Mouse (Mus musculus) limb, embryonic 13.5 days (tissue): ENCODE data around the gene Tubd1. TPM values are rescaled to one million over a fixed set of nuclear protein-coding genes. Genes with fewer than 3 reads are reported as not detected.
A peak's percentile ranks its signal among the peaks of the same experiment; 100 is the strongest.

ENCODE experiments used
- ATAC-seq: fragments of 200-750 bp; cut with Nextera tagmentation; 2 replicates; pipeline ENCODE4 v1.8.0; 2017; ENCODE audit warnings: low read depth, moderate number of reproducible peaks, moderate TSS enrichment; ENCODE audit not compliant: low FRiP score
- H3K27ac ChIP-seq: fragments of 300-500 bp; sonication (generic); 2 replicates; pipeline ENCODE4 v1.5.1; 2015; ENCODE audit warnings: inconsistent platforms, mild to moderate bottlenecking, moderate library complexity
- H3K27me3 ChIP-seq: fragments of 300-500 bp; sonication (generic); 2 replicates; pipeline ENCODE4 v1.6.1; 2015; ENCODE audit warnings: mild to moderate bottlenecking, inconsistent platforms
- H3K36me3 ChIP-seq: fragments of 300-500 bp; sonication (generic); 2 replicates; pipeline ENCODE4 v1.6.1; 2015; ENCODE audit warnings: inconsistent platforms, mild to moderate bottlenecking, moderate library complexity
- H3K4me1 ChIP-seq: fragments of 300-500 bp; sonication (generic); 2 replicates; pipeline ENCODE4 v1.6.1; 2015; ENCODE audit warnings: inconsistent platforms
- H3K4me2 ChIP-seq: fragments of 300-500 bp; sonication (generic); replicated peaks from 2 replicates; pipeline ENCODE4 v1.6.1; 2015; ENCODE audit warnings: inconsistent platforms, mild to moderate bottlenecking, moderate library complexity
- H3K4me3 ChIP-seq: fragments of 300-500 bp; sonication (generic); 2 replicates; pipeline ENCODE4 v1.5.1; 2015; ENCODE audit warnings: moderate library complexity, mild to moderate bottlenecking, inconsistent platforms
- H3K9ac ChIP-seq: fragments of 300-500 bp; sonication (generic); 2 replicates; pipeline ENCODE4 v1.6.1; 2015; ENCODE audit warnings: mild to moderate bottlenecking, inconsistent platforms
- H3K9me3 ChIP-seq: fragments of 300-500 bp; sonication (generic); 2 replicates; pipeline ENCODE4 v1.6.1; 2016; ENCODE audit warnings: inconsistent platforms
- WGBS: fragments of 180-500 bp; shearing (Covaris S2); methylation state at CpG from one replicate; pipeline ENCODE4 v1.1.7; 2015; 5-methylcytosine and 5-hydroxymethylcytosine counted together
- polyA plus RNA-seq: library from polyadenylated mRNA; unstranded; fragments of >200 nt; fragmentation: Nextera tagmentation; extraction: Ambion mirVana; gene quantifications from 2 replicates; pipeline ENCODE4 v1.2.1, GENCODE M21; 2015

Tubd1 gene
- polyA plus RNA-seq, 1 experiment from 2014 or later: 10.9 TPM

- H3K4me1 ChIP-seq: no peaks in the 10 kb centered on the region
- H3K9ac ChIP-seq: no peak overlapping the region
- H3K36me3 ChIP-seq: peaks cover 34% of the 10 kb centered on the region
- H3K9me3 ChIP-seq: no peaks in the 10 kb centered on the region
- H3K4me3 ChIP-seq: no peak overlapping the region
- WGBS: 92% methylated on average over 5 of the region's 5 CpGs
- no peaks in the 10 kb centered on the region for H3K27me3 ChIP-seq
- no peak overlapping the region for H3K4me2 ChIP-seq
- no peak overlapping the region for H3K27ac ChIP-seq
- no peak for ATAC-seq
Measured at GRCm38 (mm10) chr11:86534201-86534910, 10.4 kb upstream of the Tubd1 start.

- Histone ChIP-seq H3K4me1 (peaks cover 20% of the 10 kb centered on the region), H3K27ac (no peak overlapping the region), H3K4me2 (no peak overlapping the region), H3K4me3 (no peak overlapping the region), H3K9ac (no peak overlapping the region), H3K9me3 (no peaks in the 10 kb centered on the region), H3K27me3 (no peaks in the 10 kb centered on the region), H3K36me3 (peaks cover 6% of the 10 kb centered on the region)
- WGBS: 76% methylated on average over 4 of the region's 4 CpGs
- ATAC-seq: no peak
Measured at GRCm38 (mm10) chr11:86538786-86539185, 6.0 kb upstream of the Tubd1 start.

- no peak overlapping the region for H3K27ac ChIP-seq
- peaks cover 5% of the 10 kb centered on the region; the same call in 1 of the 2 replicates for H3K36me3 ChIP-seq
- H3K4me2 ChIP-seq: no peak overlapping the region
- no peak for ATAC-seq
- H3K4me1 ChIP-seq: peaks cover 20% of the 10 kb centered on the region
- no peak overlapping the region for H3K4me3 ChIP-seq
- 91% methylated on average over 6 of the region's 6 CpGs for WGBS
- no peaks in the 10 kb centered on the region for H3K27me3 ChIP-seq
- H3K9me3 ChIP-seq: no peaks in the 10 kb centered on the region
- H3K9ac ChIP-seq: no peak overlapping the region
Measured at GRCm38 (mm10) chr11:86539716-86540475, 4.9 kb upstream of the Tubd1 start.

GRCm38 (mm10) chr11:86540476-86540845 is 4.3 kb upstream of the Tubd1 start:
- H3K27ac ChIP-seq: no peak overlapping the region
- peaks cover 23% of the 10 kb centered on the region for H3K4me1 ChIP-seq
- 90% methylated on average over 2 of the region's 2 CpGs for whole genome bisulfite sequencing
- H3K9ac ChIP-seq: no peak overlapping the region
- peaks cover 5% of the 10 kb centered on the region; the same call in 1 of the 2 replicates for H3K36me3 ChIP-seq
- H3K4me2 ChIP-seq: no peak overlapping the region
- ATAC-seq: no peak
- H3K27me3 ChIP-seq: no peaks in the 10 kb centered on the region
- no peak overlapping the region for H3K4me3 ChIP-seq
- H3K9me3 ChIP-seq: no peaks in the 10 kb centered on the region

GRCm38 (mm10) chr11:86542851-86543250 is 1.9 kb upstream of the Tubd1 start:
- Histone ChIP-seq H3K4me3 (no peak overlapping the region), H3K9me3 (no peaks in the 10 kb centered on the region), H3K4me1 (peaks cover 27% of the 10 kb centered on the region), H3K36me3 (peaks cover 3% of the 10 kb centered on the region; the same call in 1 of the 2 replicates), H3K27ac (no peak overlapping the region), H3K9ac (no peak overlapping the region), H3K4me2 (peak overlapping the region; percentile 89), H3K27me3 (no peaks in the 10 kb centered on the region)
- 47% methylated on average over 1 of the region's 1 CpGs for WGBS
- ATAC-seq: no peak

GRCm38 (mm10) chr11:86543960-86544638 is 692 bp upstream of the Tubd1 start:
- H3K27me3 ChIP-seq: no peaks in the 10 kb centered on the region
- peak; percentile 59; the same call in 1 of the 2 replicates for ATAC-seq
- under 1% methylated on average over 42 of the region's 50 CpGs for WGBS

GRCm38 (mm10) chr11:86545556-86545955 is 765 bp downstream of the Tubd1 start:
- ATAC-seq: no peak
- 80% methylated on average over 8 of the region's 8 CpGs for WGBS
- H3K27ac ChIP-seq: no peak overlapping the region

More at GRCm38 (mm10) chr11:86543960-86544638, 692 bp upstream of the Tubd1 start:
- peaks cover 27% of the 10 kb centered on the region for H3K4me1 ChIP-seq
- H3K4me2 ChIP-seq: peak overlapping the region; percentile 89
- H3K27ac ChIP-seq: peak overlapping the region; percentile 82
- peaks cover 4% of the 10 kb centered on the region for H3K36me3 ChIP-seq
- H3K9me3 ChIP-seq: no peaks in the 10 kb centered on the region
- peak overlapping the region; percentile 92 for H3K4me3 ChIP-seq
- peak overlapping the region; percentile 96 for H3K9ac ChIP-seq

GRCm38 (mm10) chr11:86547412-86547811 is 2.6 kb downstream of the Tubd1 start:
- H3K4me1 ChIP-seq: peaks cover 21% of the 10 kb centered on the region
- H3K4me3 ChIP-seq: no peak overlapping the region
- no peaks in the 10 kb centered on the region for H3K9me3 ChIP-seq
- no peak overlapping the region for H3K4me2 ChIP-seq
- no peak for ATAC-seq
- H3K36me3 ChIP-seq: peaks cover 23% of the 10 kb centered on the region
- H3K9ac ChIP-seq: no peak overlapping the region
- 88% methylated on average over 1 of the region's 1 CpGs for WGBS
- no peak overlapping the region for H3K27ac ChIP-seq
- no peaks in the 10 kb centered on the region for H3K27me3 ChIP-seq

More at GRCm38 (mm10) chr11:86545556-86545955, 765 bp downstream of the Tubd1 start:
- Histone ChIP-seq H3K9me3 (no peaks in the 10 kb centered on the region), H3K4me1 (peaks cover 27% of the 10 kb centered on the region), H3K4me3 (peak overlapping the region; percentile 92), H3K9ac (peak overlapping the region; percentile 51), H3K27me3 (no peaks in the 10 kb centered on the region), H3K36me3 (peaks cover 18% of the 10 kb centered on the region), H3K4me2 (peak overlapping the region; percentile 61)

- H3K36me3 ChIP-seq: peaks cover 41% of the 10 kb centered on the region
- H3K9ac ChIP-seq: no peak overlapping the region
- ATAC-seq: no peak
- H3K4me2 ChIP-seq: no peak overlapping the region
- no peaks in the 10 kb centered on the region for H3K27me3 ChIP-seq
- no peaks in the 10 kb centered on the region for H3K4me1 ChIP-seq
- 87% methylated on average over 6 of the region's 6 CpGs for WGBS
- H3K9me3 ChIP-seq: no peaks in the 10 kb centered on the region
- no peak overlapping the region for H3K4me3 ChIP-seq
- H3K27ac ChIP-seq: no peak overlapping the region
Measured at GRCm38 (mm10) chr11:86553525-86553924, 8.7 kb downstream of the Tubd1 start.

- Histone ChIP-seq H3K36me3 (peaks cover 37% of the 10 kb centered on the region), H3K9me3 (no peaks in the 10 kb centered on the region), H3K9ac (no peak overlapping the region), H3K27ac (no peak overlapping the region), H3K4me3 (no peak overlapping the region), H3K4me2 (no peak overlapping the region), H3K4me1 (no peaks in the 10 kb centered on the region), H3K27me3 (no peaks in the 10 kb centered on the region)
- no peak for ATAC-seq
- 91% methylated on average over 4 of the region's 4 CpGs for WGBS
Measured at GRCm38 (mm10) chr11:86558258-86558657, 13.5 kb downstream of the Tubd1 start.

GRCm38 (mm10) chr11:86568425-86568824 is 23.6 kb downstream of the Tubd1 start:
- ATAC-seq: no peak
- H3K9me3 ChIP-seq: no peaks in the 10 kb centered on the region
- no peak overlapping the region for H3K4me3 ChIP-seq
- H3K9ac ChIP-seq: no peak overlapping the region
- H3K4me1 ChIP-seq: peaks cover 31% of the 10 kb centered on the region
- no peak overlapping the region for H3K4me2 ChIP-seq
- WGBS: 67% methylated on average over 3 of the region's 3 CpGs
- peaks cover 16% of the 10 kb centered on the region for H3K36me3 ChIP-seq
- no peaks in the 10 kb centered on the region for H3K27me3 ChIP-seq
- H3K27ac ChIP-seq: no peak overlapping the region

- H3K4me1 ChIP-seq: peaks cover 31% of the 10 kb centered on the region
- no peak overlapping the region for H3K9ac ChIP-seq
- peak; percentile 67 for ATAC-seq
- H3K4me3 ChIP-seq: no peak overlapping the region
- 8% methylated on average over 9 of the region's 9 CpGs for WGBS
- H3K27me3 ChIP-seq: no peaks in the 10 kb centered on the region
- no peaks in the 10 kb centered on the region for H3K9me3 ChIP-seq
- peaks cover 14% of the 10 kb centered on the region for H3K36me3 ChIP-seq
- peak overlapping the region; percentile 43 for H3K4me2 ChIP-seq
- H3K27ac ChIP-seq: peak overlapping the region; percentile 89
Measured at GRCm38 (mm10) chr11:86570261-86570746, 25.5 kb downstream of the Tubd1 start.
